8 mouse cellular contexts compared by ENCODE assay signal in genomic region chr5:113306750-113307477, GRCm38 (mm10). TPM values are rescaled to one million over a fixed set of nuclear protein-coding genes. Genes with fewer than 3 reads are reported as not detected.
A peak's percentile ranks its signal among the peaks of the same experiment; 100 is the strongest.
DNase-seq lines count a peak whose midpoint lies in the region; ATAC-seq and TF ChIP-seq lines count a peak whose summit lies in the region.

No protein-coding gene starts in this region.

- no peak for TF ChIP-seq CTCF in heart, adult 2 months (IDR thresholded peaks at IDR 0.05)
- TF ChIP-seq CTCF in cortical plate, adult 2 months (IDR thresholded peaks at IDR 0.05; ENCODE audit: extremely low read depth, insufficient read depth, low read length) = no peak

- no peaks in the 10 kb centered on the region for H3K36me3 ChIP-seq in heart, adult 2 months (ENCODE audit: control insufficient read depth, insufficient read depth, low read length)
- H3K36me3 ChIP-seq in heart, embryonic 15.5 days = no peaks in the 10 kb centered on the region
- no peaks in the 10 kb centered on the region for H3K36me3 ChIP-seq in limb, embryonic 15.5 days

- TF ChIP-seq POLR2A in heart, adult 2 months (IDR thresholded peaks at IDR 0.05; ENCODE audit: insufficient read depth, low read depth, low read length) = no peak
- no peak; the same call in 1 of the 2 replicates for TF ChIP-seq POLR2A in cortical plate, adult 2 months (IDR thresholded peaks at IDR 0.05; ENCODE audit: extremely low read depth, insufficient read depth, low read length)

- no peak; the same call in 1 of the 2 replicates for ATAC-seq in heart, embryonic 15.5 days (replicated peaks; ENCODE audit: insufficient number of reproducible peaks, insufficient read depth, low FRiP score, low read depth)
- no peak for ATAC-seq in limb, embryonic 15.5 days (ENCODE audit: insufficient number of reproducible peaks, low FRiP score, low TSS enrichment, low read depth)

- intact Hi-C loops in heart, adult 2 months (cut with DNase I) = no loop called here

- no peaks in the 10 kb centered on the region; the same call in 1 of the 2 replicates for H3K27me3 ChIP-seq in heart, adult 2 months (ENCODE audit: control insufficient read depth, insufficient read depth, low read length)
- H3K27me3 ChIP-seq in heart, embryonic 15.5 days = peaks cover 69% of the 10 kb centered on the region
- H3K27me3 ChIP-seq in limb, embryonic 15.5 days = peaks cover 51% of the 10 kb centered on the region

- no peak overlapping the region for H3K4me3 ChIP-seq in heart, adult 2 months
- peak overlapping the region; percentile 11 for H3K4me3 ChIP-seq in cortical plate, adult 2 months (ENCODE audit: insufficient read depth, low read length)
- H3K4me3 ChIP-seq in heart, embryonic 15.5 days = peak overlapping the region; percentile 18; the same call in 1 of the 2 replicates
- peak overlapping the region; percentile 17; the same call in 1 of the 2 replicates for H3K4me3 ChIP-seq in limb, embryonic 15.5 days

- no peak overlapping the region for H3K9ac ChIP-seq in heart, adult 2 months (ENCODE audit: low read depth, low read length)
- H3K9ac ChIP-seq in heart, embryonic 15.5 days = no peak overlapping the region
- H3K9ac ChIP-seq in limb, embryonic 15.5 days = no peak overlapping the region

- H3K9me3 ChIP-seq in heart, embryonic 15.5 days (replicated peaks) = no peaks in the 10 kb centered on the region
- no peaks in the 10 kb centered on the region for H3K9me3 ChIP-seq in limb, embryonic 15.5 days

- H3K4me2 ChIP-seq in heart, embryonic 15.5 days = peak overlapping the region; percentile 48
- H3K4me2 ChIP-seq in limb, embryonic 15.5 days = peak overlapping the region; percentile 44

- H3K27ac ChIP-seq in heart, adult 2 months = no peak overlapping the region
- peak overlapping the region; percentile 41 for H3K27ac ChIP-seq in cortical plate, adult 2 months (ENCODE audit: insufficient read depth, low read length)
- H3K27ac ChIP-seq in heart, embryonic 15.5 days = no peak overlapping the region
- H3K27ac ChIP-seq in limb, embryonic 15.5 days = no peak overlapping the region

- H3K4me1 ChIP-seq in heart, adult 2 months (ENCODE audit: control insufficient read depth, insufficient read depth, low read length) = no peaks in the 10 kb centered on the region
- peaks cover 19% of the 10 kb centered on the region for H3K4me1 ChIP-seq in cortical plate, adult 2 months (ENCODE audit: control insufficient read depth, insufficient read depth, low read length)
- H3K4me1 ChIP-seq in heart, embryonic 15.5 days (replicated peaks) = peaks cover 13% of the 10 kb centered on the region
- peaks cover 15% of the 10 kb centered on the region for H3K4me1 ChIP-seq in limb, embryonic 15.5 days

- H3K79me2 ChIP-seq in heart, adult 2 months (replicated peaks; ENCODE audit: control insufficient read depth, insufficient read depth, low read length) = no peaks in the 10 kb centered on the region

- TF ChIP-seq EP300 in heart, adult 2 months (IDR thresholded peaks at IDR 0.05; ENCODE audit: insufficient read depth, low read depth, low read length) = no peak

- DNase-seq in heart, adult 8-10 months (ENCODE audit: low spot score) = peak; percentile 13
- DNase-seq in heart, adult 2 months = no peak
- DNase-seq in kidney, postnatal 25 days = peak; percentile 62 to 74
- DNase-seq in right cerebral cortex, postnatal 10 days (ENCODE audit: low spot score in 2 of 2) = peak; percentile 89 to 94
- no peak for DNase-seq in spleen, adult 18-20 months

- 7% methylated on average over 25 of the region's 25 CpGs for WGBS in heart, adult 2 months
- 5% methylated on average over 25 of the region's 25 CpGs for WGBS in heart, embryonic 15.5 days
- WGBS in limb, embryonic 15.5 days = 2% methylated on average over 25 of the region's 25 CpGs

RNA-seq across cellular contexts. Expression of gene Sgsm1, which starts 3.7 kb away (rescaled TPM):
- under 1 TPM; 0.37 to 0.84 (median 0.58) TPM for total RNA-seq in heart, adult 8-10 months (2022)
- total RNA-seq in heart, adult 2 months (2021) = 1 to 10 TPM in 1 of 2 experiments, under 1 TPM in 1; 0.52 to 1.2 TPM
- 0.43 and 0.67 TPM in 2 replicates for polyA plus RNA-seq in heart, adult 2 months (2012; rRNA removed)
- 57.3 and 58.1 TPM in 2 replicates for polyA plus RNA-seq in cortical plate, adult 2 months (2012; rRNA removed)
- 0.62 and 1.9 TPM in 2 replicates for polyA plus RNA-seq in heart, embryonic 15.5 days (2015; fragmentation: Nextera tagmentation; extraction: Ambion mirVana)
- polyA plus RNA-seq in limb, embryonic 15.5 days (2015; fragmentation: Nextera tagmentation; extraction: Ambion mirVana) = 2.0 and 2.1 TPM in 2 replicates

RNA-seq across cellular contexts. Expression of gene Aym1, which starts 50.2 kb away (rescaled TPM):
- not detected for total RNA-seq in heart, adult 8-10 months (2022)
- total RNA-seq in heart, adult 2 months (2021) = not detected
- polyA plus RNA-seq in heart, adult 2 months (2012; rRNA removed) = not detected in 2 replicates
- polyA plus RNA-seq in cortical plate, adult 2 months (2012; rRNA removed) = 0.25 and 0.32 TPM in 2 replicates
- not detected in 2 replicates for polyA plus RNA-seq in heart, embryonic 15.5 days (2015; fragmentation: Nextera tagmentation; extraction: Ambion mirVana)
- not detected in 2 replicates for polyA plus RNA-seq in limb, embryonic 15.5 days (2015; fragmentation: Nextera tagmentation; extraction: Ambion mirVana)

Comparison
In these comparisons a context has a peak if more than half of its experiments do, and no peak if none do; other contexts are left out.
1. DNase-seq: peak in heart, adult 8-10 months (single experiment), kidney, postnatal 25 days (2 of 2) and right cerebral cortex, postnatal 10 days (2 of 2); none in heart, adult 2 months (0 of 2) and spleen, adult 18-20 months (0 of 2).
2. RNA of gene Sgsm1, which starts 3.7 kb away (polyA plus RNA-seq): 57.3 to 58.1 TPM in cortical plate, adult 2 months; 2.0 to 2.1 TPM in limb, embryonic 15.5 days, 0.62 to 1.9 TPM in heart, embryonic 15.5 days and 0.43 to 0.67 TPM in heart, adult 2 months; every median in the first group is over 10 times any median in the second.